Mouse (Mus musculus) forebrain, postnatal 0 days (tissue): ENCODE data around the gene Vmn2r100. TPM values are rescaled to one million over a fixed set of nuclear protein-coding genes. Genes with fewer than 3 reads are reported as not detected.

Experiments
- ATAC-seq: fragments of 200-750 bp; cut with Nextera tagmentation; 2 replicates; pipeline ENCODE4 v1.8.0; 2017; ENCODE audit warnings: mild to moderate bottlenecking, moderate library complexity
- DNase-seq: peaks from one replicate; pipeline ENCODE4 v3.0.0-alpha.2; 2015
- H3K27ac ChIP-seq: fragments of 300-500 bp; sonication (generic); 2 replicates; pipeline ENCODE4 v1.5.1; 2014; ENCODE audit warnings: low read depth, mild to moderate bottlenecking, antibody characterized with exemption, low read length, moderate library complexity, mixed read lengths
- H3K27me3 ChIP-seq: fragments of 300-500 bp; sonication (generic); 2 replicates; pipeline ENCODE4 v1.6.1; 2014; ENCODE audit warnings: mild to moderate bottlenecking, low read length, mixed read lengths; ENCODE audit not compliant: insufficient read depth
- H3K36me3 ChIP-seq: fragments of 300-500 bp; sonication (generic); 2 replicates; pipeline ENCODE4 v1.6.1; 2014; ENCODE audit warnings: mild to moderate bottlenecking, moderate library complexity; ENCODE audit not compliant: insufficient read depth
- H3K4me1 ChIP-seq: fragments of 300-500 bp; sonication (generic); 2 replicates; pipeline ENCODE4 v1.6.1; 2014; ENCODE audit warnings: antibody characterized with exemption; ENCODE audit not compliant: insufficient read depth
- H3K4me2 ChIP-seq: fragments of 300-500 bp; sonication (generic); 2 replicates; pipeline ENCODE4 v1.6.1; 2014; ENCODE audit warnings: low read depth, mild to moderate bottlenecking, moderate library complexity
- H3K4me3 ChIP-seq: fragments of 300-500 bp; sonication (generic); 2 replicates; pipeline ENCODE4 v1.5.1; 2014; ENCODE audit warnings: low read depth, low read length, mixed read lengths
- H3K9ac ChIP-seq: fragments of 300-500 bp; sonication (generic); 2 replicates; pipeline ENCODE4 v1.6.1; 2014; ENCODE audit warnings: mild to moderate bottlenecking
- H3K9me3 ChIP-seq: fragments of 300-500 bp; sonication (generic); 2 replicates; pipeline ENCODE4 v1.6.1; 2016; ENCODE audit warnings: low read length
- CTCF ChIP-seq: sonication (generic); IDR thresholded peaks from 2 replicates; pipeline ENCODE4 v1.5.1; 2016; ENCODE audit warnings: antibody characterized with exemption, control low read depth, low read depth
- polyA plus RNA-seq: library from polyadenylated mRNA; unstranded; fragments of >200 nt; fragmentation: Nextera tagmentation; extraction: Ambion mirVana; gene quantifications from 2 replicates; pipeline ENCODE4 v1.2.1, GENCODE M21; 2015
- total RNA-seq: library from RNA; depleted of rRNA; stranded (reverse); fragments of >200 nt; gene quantifications from 2 replicates; pipeline ENCODE4 v1.2.3, GENCODE M21; 2014; rRNA removed

The Vmn2r100 gene
- total RNA-seq (not detected in 2 replicates), polyA plus RNA-seq (not detected in 2 replicates)

DNA sequence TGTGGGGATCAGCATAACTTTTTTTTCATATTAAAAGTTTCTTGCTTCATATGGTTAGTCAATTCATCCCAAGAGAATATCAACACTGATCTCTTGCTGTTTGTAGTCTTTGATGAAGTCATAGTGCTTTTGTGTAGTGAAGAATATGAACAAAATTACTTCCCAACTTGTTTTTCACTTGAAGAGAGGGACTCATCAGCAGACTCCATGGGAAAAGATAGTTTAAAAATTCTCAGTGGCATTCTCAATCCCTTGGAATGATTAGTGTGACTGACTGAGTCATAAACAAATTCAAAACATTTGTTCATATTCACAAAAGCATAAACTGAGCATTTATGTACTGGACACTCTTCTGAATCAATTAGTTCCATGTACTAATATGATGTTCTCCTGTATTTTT is at the start of gene Vmn2r100:
Gene Vmn2r100 (plus strand): TSS at position 301 of the 400 bp plus-strand sequence.
- no peaks in the 10 kb centered on the region; the same call in 1 of the 2 replicates for H3K9me3 ChIP-seq
- no peak within 1 kb of the TSS for H3K9ac ChIP-seq
- ATAC-seq (no peak), DNase-seq (no peak)
- H3K4me1 ChIP-seq: no peaks in the 10 kb centered on the region
- H3K27me3 ChIP-seq: no peaks in the 10 kb centered on the region
- no peaks in the 10 kb centered on the region for H3K36me3 ChIP-seq
- H3K27ac ChIP-seq: no peak within 1 kb of the TSS
- no peak within 1 kb of the TSS for H3K4me2 ChIP-seq
- no peak for TF ChIP-seq CTCF
- no peak within 1 kb of the TSS for H3K4me3 ChIP-seq

DNA sequence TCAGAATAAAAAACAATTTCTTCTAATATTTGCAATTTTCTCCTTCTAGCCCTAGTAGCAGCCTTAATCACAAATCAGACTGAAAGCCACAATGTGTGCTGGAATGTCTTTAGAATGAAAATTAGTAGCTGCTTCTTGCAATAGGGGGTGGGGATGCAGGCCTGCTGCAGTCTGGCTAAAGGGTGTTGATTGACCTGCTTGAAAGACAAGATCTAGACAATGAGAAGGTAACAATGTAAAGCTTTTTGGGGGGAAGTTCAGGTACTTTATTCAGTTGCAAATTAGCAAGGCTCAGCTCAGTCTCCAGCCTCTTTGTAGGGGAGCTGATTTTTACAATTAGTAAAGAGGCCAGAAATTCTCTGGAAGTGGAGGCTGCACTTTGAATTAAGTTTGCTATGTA is 21.7 kb upstream of the Vmn2r100 start:
- TF ChIP-seq CTCF: no peak
- no peak overlapping the region for H3K27ac ChIP-seq
- H3K27me3 ChIP-seq: no peaks in the 10 kb centered on the region
- H3K4me3 ChIP-seq: no peak overlapping the region
- peaks cover 11% of the 10 kb centered on the region; the same call in 1 of the 2 replicates for H3K9me3 ChIP-seq
- ATAC-seq (no peak), DNase-seq (no peak)
- H3K4me2 ChIP-seq: no peak overlapping the region
- H3K36me3 ChIP-seq: no peaks in the 10 kb centered on the region
- H3K9ac ChIP-seq: no peak overlapping the region
- H3K4me1 ChIP-seq: no peaks in the 10 kb centered on the region

DNA sequence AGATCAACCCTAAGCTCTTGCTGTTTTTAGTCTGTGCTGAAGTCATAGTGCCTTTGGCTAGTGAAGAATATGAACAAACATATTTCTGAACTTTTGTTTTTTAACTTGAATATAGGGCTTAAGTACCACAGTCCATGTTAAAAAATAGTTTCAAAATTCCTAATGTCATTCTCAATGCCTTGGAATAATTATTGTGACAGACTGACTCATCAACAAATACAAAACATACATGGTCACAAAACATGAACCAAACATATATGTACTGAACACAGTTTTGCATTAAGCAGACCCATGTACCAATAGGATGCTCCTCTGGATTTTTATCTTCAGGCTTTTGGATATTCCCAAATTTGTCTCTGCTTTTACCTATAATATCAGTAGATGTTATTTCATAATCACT is 72.4 kb downstream of the Vmn2r100 start, which contains the start of gene Vmn2r101:
Gene Vmn2r101 (plus strand): TSS at position 301 of the 400 bp plus-strand sequence.
- no peak for ATAC-seq
- no peaks in the 10 kb centered on the region for H3K36me3 ChIP-seq
- no peak within 1 kb of the TSS for H3K27ac ChIP-seq
- H3K4me2 ChIP-seq: no peak within 1 kb of the TSS
- no peaks in the 10 kb centered on the region for H3K27me3 ChIP-seq
- H3K4me3 ChIP-seq: no peak within 1 kb of the TSS
- no peaks in the 10 kb centered on the region for H3K4me1 ChIP-seq
- no peak for DNase-seq
- TF ChIP-seq CTCF: no peak
- H3K9ac ChIP-seq: no peak within 1 kb of the TSS
- H3K9me3 ChIP-seq: 0 out of 2 replicates have a peak, but pooled peaks cover 3% of the 10 kb centered on the region

Other genes with a start within 250 kb of the Vmn2r100 start
- not detected in 2 replicates for gene Vmn2r99, start 142.8 kb upstream of the Vmn2r100 start, total RNA-seq
- gene Vmn2r99, start 142.8 kb upstream of the Vmn2r100 start, polyA plus RNA-seq: not detected in 2 replicates
- gene Vmn2r101, start 72.5 kb downstream of the Vmn2r100 start, total RNA-seq: not detected in 2 replicates
- gene Vmn2r101, start 72.5 kb downstream of the Vmn2r100 start, polyA plus RNA-seq: not detected in 2 replicates
- gene Vmn2r102, start 155.6 kb downstream of the Vmn2r100 start, total RNA-seq: not detected in 2 replicates
- gene Vmn2r102, start 155.6 kb downstream of the Vmn2r100 start, polyA plus RNA-seq: not detected in 2 replicates